Mouse (Mus musculus) erythroblast, embryonic 14.5 days (primary cell): Measurements from ENCODE around the gene Rfc1.

Experiments
- GATA1 ChIP-seq: IDR thresholded peaks from 2 replicates; pipeline ENCODE4 v1.6.1; 2012; ENCODE audit warnings: low read length, inconsistent platforms, mixed read lengths
- TAL1 ChIP-seq: IDR thresholded peaks from 3 replicates; pipeline ENCODE4 v1.6.1; 2012; ENCODE audit warnings: low read length, inconsistent platforms, mixed read lengths

DNA sequence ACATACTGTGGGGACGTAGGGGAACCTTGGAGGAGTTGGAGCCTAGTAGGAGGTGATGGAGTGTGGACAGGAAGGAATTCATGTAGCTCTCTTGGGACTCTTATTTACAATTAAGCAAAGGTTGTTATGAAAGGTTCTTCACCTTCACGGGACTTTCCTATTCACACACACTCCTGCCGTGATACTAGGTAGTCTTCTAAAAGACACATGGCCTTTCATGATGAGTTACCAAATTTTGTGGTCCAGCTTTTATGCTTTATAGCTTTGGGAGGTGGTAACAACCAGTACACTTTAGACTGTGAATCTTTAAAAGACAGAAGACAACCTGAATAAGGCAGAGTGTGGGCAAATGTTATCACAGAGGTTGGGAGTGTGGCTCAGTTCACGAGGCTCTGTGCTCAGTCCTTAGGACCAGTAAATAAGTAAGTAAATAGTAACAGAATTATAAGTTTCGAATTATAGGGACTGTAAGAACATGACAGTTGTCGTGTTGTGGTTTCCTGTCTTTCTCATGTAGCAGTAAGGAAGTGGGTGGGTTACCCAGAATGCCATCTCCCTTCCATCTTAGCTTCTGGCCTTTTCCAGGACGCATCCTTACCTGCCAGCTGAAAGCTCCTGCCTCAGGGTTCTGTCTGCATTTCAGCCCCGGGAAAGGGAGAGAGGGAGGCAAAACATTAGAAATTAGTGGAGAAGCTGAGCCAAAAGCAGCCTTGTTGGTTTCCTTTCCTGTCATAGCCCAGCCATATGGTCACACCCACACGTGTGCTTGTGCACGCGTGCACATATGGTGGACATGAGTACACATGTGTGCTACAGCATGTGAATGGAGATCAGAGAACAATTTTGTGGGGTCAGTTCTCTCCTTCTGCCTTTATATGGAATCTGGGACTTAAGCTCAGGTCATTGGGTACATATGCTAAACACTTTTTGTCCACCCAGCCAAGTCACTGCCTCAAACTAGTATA lies 117.9 kb downstream of the Rfc1 start:
- no peak for TF ChIP-seq GATA1
- TF ChIP-seq TAL1: no peak
